Mouse (Mus musculus) common myeloid progenitor, adult 5-6 weeks (primary cell): Measurements from ENCODE around the gene Dclk1. TPM values are rescaled to one million over a fixed set of nuclear protein-coding genes. Genes with fewer than 3 reads are reported as not detected.
"Not testable (repeated sequence)": the region's sequence is repeated elsewhere in the genome, so short reads cannot be mapped to it uniquely, and the experiment has no call there.

ENCODE experiments used
- ATAC-seq: replicated peaks from 2 replicates; pipeline ENCODE4 v1.8.0; 2016; ENCODE audit warnings: low read depth, mild to moderate bottlenecking, moderate TSS enrichment, inconsistent platforms; ENCODE audit not compliant: poor library complexity, severe bottlenecking
- total RNA-seq: library from RNA; stranded (forward); fragments of 200-1000, 187-1606 nt; gene quantifications from 2 replicates; pipeline ENCODE4 v1.2.3, GENCODE M21; 2017

Dclk1 gene
- total RNA-seq, result not detected in 2 replicates

DNA sequence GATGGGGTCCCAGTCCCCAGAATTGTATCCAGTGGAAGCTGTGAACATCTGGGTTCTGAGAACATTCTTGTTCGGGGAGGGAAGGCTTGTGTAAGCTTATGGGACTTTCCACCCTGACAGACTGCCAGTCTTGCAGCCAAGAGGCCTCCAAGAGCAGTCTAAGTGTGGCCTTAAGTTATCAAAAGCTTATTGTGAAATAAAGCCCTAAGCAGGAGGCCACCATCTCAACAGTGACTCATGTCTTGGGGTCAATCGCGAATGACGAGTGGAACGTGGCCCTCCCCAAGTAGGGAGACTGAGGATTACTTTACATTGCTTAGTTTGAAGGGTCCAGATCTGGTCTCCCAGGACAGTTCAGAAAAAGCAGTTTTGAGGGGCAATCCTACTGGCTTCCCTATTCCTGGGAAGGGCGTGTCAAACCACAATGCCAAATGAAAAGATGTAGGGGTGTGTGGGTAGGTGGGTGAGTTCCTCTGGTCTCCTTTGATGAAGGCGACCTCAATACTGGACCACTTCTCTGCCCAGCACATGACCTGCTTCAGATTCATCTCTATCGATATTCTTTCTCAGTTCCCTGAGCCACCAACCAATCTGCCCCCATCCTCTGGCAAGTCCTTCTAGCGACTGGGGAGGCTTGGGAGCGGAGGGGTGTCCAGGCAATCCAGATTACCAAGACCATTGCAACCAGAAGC, at the start of gene Dclk1:
TSS of gene Dclk1 (plus strand) at position 635 of the 692 bp plus-strand sequence.
- ATAC-seq, result no peak

DNA sequence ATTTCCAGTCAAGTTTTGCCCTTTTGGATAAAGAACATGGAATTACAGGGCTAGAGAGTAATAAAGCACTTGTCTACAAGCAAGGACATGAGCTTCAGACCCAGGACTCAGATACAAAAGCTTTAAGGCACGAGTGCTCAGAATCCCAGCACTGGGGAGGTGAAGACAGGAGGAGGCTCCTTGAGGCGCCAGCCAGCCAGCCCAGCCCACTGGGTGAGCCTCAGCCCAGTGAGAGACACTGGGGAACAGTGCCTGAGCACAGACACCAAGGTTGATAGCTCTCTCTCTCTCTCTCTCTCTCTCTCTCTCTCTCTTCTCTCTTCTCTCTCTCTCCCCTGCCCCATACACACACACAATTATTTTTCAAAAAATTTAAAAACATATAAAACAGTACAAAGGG, 48.8 kb upstream of the Dclk1 start:
- ATAC-seq, result no peak

DNA sequence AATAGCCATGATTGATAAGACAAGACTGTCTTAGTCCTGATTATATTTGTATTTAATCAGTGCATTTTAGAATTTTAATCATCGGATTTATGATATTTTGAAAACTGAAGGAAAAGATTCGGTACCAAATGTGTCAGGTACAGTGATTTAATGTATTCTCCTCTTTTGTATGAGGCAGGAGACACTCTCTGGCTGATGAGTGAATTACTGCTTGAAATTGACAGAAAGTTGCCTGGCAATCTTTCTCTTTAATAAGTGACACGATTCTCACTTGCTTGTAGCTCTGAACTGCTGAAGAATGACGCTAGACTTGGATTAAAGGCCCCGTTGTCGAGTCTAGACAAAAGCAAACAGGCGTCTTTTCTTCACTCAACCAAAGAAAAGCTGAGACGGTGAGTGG, 47.4 kb upstream of the Dclk1 start:
- ATAC-seq, result no peak

DNA sequence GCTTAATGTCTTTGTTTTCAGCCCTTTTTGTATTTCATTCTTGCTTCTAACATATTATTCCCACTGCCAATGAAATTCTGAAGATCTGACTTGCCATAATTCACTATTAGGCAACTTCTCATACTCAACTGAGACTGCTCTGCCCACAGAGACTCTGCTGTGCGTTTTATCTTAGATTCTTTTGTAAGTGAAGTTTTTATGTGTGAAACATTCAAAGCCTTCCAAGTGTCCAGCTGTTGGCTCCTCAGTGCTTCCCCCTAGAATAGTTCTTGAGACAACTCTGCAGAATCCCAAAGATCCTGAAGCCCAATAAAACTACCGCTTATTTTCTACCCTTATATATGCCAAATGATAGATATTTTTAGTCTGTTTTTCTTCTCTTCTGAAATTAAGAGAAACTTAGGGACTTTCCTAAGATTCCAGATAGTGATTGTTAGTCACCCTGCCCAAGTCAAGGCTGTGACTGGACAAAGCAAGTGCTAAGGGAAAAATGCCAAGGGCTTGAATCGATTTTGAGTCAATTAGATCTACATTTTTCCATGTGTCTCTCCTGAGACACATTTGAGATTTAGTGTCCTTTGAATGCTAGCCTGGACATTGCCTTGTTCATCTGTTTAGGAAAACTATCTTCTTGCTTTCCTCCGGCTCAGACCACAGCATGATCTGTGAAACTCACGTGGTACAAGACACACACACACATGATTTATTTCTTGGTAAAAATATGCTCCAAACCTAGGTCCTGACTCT, 46.4 kb upstream of the Dclk1 start:
- no peak for ATAC-seq

DNA sequence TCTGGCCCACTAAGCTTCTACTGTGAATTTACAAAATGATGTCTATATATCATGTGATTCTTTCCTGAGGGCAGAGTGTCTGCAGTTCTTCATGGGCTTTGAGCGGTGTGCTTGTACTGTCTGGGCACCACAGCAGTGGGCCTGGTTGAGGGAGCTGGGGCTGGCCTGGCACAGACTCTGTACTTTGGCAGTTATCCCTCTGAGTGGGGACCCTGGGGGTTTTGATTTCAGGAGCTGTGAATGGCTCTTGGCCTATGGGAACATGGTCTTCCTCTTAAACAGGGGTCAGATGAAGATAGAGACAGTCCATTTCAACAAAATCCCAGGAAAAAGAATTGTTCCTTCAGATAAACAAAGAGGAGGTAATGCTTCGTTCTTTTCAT, 45.8 kb upstream of the Dclk1 start:
- no peak for ATAC-seq

DNA sequence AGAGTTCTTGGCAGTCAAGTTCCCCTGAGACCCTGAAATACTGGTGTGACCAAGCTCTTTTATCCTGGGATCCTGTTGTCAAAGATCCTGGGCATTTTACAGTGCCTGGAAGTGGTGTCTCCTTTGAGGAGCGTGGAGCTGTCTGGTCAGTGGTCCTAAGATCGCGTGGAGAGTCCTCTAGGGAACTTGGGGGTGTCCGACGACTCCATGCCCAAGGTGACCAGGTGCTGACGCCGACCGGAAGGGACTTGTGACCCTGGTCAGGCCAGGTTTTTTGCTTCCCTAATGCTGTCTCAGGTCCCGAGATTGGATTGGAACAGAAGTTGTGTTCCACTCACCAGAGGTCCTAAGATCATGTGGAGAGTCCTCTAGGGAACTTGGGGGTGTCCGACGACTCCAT, 38.5 kb upstream of the Dclk1 start:
- not testable (repeated sequence) for ATAC-seq

DNA sequence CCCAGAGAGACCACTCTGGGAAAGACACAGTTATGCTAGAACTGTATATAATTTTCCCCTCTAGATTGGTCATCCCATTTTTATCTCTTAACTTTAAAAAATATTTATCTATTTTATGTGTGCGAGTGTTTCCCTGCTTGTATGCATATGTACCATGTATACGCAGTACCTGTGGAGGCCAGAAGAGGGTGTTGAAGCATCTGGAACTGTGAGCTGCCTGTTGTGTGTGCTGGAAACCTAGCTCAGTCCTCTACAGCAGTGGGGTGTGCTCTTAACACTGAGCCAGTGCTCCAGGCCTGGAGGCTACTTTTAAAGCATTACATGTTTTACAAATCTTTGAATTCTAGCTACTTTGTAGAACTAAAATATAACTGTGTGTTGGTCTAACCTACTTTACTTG, 35.8 kb upstream of the Dclk1 start:
- ATAC-seq, result no peak

DNA sequence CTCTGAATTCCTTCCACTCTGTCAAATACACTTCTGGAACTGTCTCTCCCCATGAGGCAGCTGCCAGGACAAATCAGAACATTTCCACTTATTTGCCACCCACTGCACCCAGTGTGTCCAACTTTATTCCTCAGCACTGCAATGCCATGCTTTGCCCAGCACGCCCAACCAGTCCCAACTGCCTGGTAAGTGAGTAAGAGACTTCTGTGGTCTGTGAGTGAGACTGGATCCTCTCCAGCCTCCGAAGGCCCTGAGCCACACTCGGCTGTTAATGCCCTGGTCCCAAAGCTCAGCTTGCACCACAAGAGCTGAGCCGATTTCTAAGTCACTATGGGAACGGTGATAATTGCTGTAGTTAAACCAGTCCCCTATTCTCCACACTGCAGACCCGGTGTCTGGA, 34.5 kb upstream of the Dclk1 start:
- no peak for ATAC-seq

DNA sequence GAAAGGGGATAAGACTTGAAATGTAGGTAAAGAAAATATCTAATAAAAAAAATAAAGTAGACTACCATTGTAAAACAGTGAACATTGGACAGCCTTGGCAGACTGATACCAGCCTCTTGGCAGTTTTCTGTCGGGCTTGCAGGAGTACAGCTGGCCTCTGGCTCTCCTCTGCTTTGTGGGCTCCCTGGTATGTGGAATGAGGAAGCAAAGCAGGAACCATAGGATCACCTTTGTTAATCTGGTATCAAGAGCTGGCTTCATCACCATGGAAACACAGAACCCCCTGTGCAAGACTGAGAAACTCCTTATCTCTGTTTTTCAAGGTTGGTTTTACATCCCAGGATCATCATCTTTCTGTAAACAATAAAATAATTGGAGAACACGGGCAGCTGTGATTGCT, 29.9 kb upstream of the Dclk1 start:
- no peak for ATAC-seq

DNA sequence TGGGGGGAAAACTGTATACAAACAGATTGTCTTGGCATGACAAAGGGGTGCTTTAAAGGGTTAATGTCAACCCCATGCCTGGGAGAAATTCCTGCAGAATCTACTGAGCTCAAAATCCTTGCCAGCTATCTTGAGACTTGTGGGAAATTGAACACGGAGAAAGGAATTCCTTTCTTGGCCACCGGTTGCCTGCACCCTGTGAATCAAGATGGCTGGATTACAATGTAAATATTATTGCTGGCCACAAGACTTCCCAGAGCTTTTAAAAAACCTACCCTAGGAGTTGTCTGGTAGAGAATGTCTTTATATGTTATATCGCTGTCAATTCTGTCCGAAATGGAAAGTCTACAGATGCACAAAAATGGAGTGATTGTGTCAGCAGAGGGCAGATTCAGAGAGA, 28.4 kb upstream of the Dclk1 start:
- ATAC-seq, result no peak

DNA sequence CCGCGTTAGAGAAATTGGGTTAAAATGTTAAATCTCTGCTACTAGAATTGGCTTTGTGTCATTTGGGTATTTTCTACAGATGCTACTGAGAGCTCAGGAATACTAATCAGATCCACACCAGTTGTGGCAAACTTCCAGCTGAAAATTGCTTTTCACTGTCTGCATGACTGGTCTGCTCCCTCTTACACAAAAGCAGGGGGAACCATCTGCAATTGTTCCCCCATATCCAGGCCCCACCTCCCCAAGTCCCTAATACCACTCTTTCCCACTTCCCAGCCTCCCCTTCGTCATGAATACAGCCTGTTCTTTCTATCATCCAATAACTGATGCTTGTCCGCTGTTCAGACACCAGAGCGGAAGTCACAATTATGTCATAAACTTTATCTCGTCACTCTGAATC, 27.8 kb upstream of the Dclk1 start:
- ATAC-seq, result no peak

DNA sequence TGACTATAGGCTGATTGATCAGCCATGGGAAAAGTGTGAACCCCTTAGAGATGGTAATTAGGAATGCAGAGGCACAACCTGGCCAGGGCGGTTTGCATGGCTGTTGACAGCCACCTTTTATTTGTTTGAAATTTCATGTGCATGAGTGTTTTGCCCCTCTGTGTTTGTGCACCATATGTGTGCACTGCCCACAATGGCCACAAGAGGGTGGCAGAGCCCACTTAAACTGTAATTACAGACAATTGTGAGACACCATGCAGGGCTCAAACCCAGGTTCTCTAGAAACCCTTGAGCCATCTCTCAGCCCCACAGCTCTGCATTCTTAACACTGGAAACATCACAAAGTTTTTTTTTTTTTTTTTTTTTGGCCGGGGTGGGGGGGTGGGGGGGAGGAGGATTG, 19.7 kb upstream of the Dclk1 start:
- ATAC-seq, result no peak

DNA sequence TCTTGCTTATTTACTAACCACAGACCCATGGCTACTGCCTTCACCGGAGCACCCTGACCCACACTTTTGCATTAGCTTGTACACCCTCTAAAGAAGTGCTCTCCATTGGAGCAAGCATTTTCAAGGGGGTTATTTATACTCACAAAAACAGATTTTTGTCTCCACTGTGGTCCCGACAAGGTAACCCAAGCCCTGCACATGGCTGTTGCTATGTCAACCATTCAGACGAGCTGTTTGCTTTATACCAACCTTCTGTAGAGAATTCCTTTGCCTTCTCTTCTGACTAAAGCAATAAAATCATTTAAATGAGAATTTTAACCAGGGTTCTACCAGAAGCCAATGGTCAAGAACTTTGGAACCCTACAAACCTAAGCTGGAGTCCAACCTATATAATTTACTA, 18.3 kb upstream of the Dclk1 start:
- no peak for ATAC-seq

DNA sequence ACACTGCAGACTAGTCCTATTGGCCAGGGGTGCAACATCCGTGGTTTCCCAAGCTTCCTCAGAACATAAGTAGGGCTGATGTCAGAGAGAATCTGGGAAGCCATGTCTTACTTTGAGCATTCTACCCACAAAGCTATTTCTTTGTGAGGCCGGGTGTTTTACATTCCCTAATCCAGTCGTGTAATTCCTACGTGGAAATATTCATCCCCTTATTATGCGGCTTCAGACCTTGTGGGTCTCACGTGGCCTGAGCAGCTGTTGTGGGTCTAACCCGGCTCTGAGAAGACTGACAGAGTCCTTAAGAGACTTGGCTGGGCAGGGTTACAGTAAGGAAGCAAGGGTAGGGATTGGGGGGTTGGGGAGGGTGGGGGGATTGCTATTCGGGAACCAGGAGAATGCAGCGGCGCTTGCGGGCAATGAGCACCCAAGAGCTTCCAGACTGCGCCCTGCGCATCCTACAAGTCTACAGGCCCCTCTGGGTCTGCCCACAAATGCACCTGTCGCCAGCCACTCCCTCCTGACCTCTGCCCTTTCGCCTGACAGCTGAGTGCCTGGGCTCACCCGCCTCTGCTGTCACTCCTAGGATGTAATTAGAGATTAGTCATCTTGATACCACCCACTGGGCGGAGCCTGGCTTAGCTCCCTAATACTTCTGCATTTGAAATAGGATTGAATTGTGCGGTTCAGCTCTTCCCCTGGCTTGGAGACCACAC, 15.5 kb upstream of the Dclk1 start:
- peak; percentile 90 for ATAC-seq

DNA sequence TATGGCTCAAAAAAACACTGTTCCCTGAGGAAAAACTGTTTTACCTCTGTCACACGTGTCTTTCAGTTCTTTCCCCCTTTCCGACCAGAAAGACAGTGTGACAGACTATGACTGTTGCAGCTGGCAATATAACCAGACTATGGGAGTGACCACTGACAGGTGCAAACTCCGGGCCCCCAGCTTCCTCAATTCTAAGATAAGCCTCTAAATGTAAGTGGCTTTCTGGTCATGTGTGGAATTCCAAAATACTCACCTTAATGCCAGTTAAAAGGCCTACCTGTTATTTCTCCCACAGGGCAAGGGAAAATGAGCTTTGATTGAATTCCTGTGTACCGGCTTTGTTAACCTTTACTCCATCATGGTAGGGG, 15.0 kb upstream of the Dclk1 start:
- ATAC-seq, result no peak

DNA sequence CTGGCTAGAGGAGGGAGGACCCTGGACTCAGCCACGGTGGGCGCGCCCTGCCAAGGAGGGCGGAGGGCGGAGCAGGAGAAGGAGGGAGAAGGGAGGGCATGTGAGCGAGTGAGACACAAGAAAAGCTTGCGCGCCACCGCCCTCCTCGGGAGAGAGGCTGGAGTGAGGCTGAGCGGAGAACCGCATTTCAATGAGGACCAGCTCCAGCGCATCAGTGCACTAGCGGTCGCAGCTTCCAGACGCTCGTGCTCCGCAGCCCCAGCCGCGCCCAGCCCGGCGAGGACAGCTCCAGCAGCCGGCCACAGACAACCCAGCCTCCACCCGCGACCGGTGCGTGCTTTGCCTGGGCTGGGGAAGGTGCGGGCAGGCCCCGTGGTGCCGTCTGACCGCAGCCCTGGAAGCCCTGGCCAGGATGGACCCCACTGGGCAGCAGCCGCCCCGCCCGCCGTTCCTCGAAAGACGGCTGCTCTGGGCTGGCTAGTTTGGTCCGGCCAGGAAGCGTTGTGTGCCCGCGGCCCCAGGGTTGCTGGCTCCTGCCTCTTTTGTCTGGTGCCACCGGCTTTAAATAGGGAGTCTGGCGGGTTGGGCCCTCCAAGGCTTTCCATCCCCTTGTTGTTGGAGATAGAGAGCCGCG, 375 bp downstream of the Dclk1 start:
- no peak for ATAC-seq

DNA sequence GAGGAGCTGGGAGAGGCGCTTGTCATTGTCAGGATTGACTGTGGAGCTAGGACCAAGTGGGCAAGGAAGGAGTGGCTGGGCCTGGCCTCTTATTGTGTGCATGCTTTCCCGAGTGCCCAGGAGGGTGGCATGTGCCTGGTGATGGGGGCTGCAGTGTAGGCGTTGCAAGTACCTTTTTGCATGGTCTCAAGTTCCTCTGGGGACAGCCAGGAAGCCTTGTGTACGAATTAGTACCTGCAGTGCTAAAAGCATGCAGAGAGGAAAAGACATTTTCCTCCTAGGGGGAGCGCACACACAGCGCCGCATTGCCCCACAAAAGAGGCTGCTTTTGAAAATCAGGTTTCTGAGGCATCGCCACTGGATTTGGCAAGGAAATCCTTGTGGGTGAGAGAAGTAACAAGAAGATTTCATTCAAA, 900 bp downstream of the Dclk1 start:
- no peak for ATAC-seq

DNA sequence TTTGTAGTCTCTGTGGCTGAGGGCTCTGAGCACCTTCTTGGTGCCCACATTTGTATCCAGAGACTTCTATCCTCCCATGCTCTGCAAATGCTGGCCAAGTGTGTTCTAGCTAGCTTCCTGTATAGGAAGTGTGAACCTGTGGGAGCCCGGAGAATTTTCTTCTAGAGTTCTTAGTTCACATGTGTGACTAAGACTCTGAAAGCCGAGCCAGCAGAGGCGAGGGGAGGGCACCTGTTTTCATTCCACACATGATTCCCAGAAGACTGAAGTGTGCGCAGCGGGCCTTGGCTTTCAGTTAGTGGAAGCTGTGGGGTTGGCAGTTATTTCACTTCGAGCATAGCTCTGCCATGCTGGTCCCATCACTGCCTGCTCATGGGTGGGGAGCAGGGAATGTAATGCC, 1.9 kb downstream of the Dclk1 start:
- ATAC-seq, result no peak

DNA sequence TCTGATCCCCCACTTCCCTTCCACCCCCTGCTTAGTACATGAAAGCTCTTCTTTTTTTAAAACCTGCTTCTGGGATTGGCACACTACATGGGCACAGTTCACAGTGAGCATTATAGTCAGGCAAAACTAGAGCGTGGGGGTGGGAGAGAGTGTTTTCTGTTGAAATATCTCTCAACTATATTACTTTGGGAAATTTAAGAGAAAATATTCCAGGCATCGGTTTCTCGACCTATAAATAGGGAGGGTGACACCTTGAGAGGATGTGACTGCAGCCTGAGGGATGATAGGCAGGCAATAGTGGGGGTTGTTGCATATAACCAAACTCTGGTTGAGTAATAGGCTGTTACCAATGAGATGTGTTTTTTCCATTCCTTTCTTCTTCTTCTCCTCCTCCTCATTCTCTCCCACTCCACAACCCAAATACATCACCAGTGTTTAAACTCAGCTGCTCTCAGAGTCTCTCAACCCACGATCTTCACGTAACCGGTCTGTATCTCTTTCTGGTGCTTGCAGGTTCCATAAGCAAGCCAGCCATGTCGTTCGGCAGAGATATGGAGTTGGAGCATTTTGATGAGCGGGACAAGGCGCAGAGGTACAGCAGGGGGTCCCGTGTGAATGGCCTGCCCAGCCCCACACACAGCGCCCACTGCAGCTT, 4.6 kb downstream of the Dclk1 start:
- no peak for ATAC-seq

DNA sequence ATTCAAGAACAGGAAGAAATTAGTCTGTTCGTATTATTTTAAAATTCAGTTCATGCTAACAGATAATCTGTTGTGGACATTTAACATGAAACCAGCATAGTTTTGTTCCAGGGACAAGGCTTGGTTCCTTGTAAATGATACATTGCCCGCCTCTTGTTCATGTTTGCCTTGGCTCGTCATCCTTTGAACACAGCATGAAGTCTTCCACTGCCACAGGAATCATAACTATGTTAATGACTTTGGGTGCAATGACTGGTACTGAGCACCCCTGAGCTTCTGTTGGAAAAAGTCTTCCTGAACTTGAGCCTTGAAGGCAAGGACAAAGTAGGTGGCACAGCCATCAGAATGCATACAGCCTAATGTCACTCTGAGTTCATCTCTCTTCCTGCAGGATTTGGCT, 5.9 kb downstream of the Dclk1 start:
- ATAC-seq, result no peak
